Mouse (Mus musculus) forebrain, embryonic 14.5 days (tissue): ENCODE results near the gene Cnih2. TPM values are rescaled to one million over a fixed set of nuclear protein-coding genes. Genes with fewer than 3 reads are reported as not detected.

Experiments used
- ATAC-seq: fragments of 200-750 bp; cut with Nextera tagmentation; 2 replicates; pipeline ENCODE4 v1.8.0; 2017; ENCODE audit warnings: mild to moderate bottlenecking, moderate library complexity
- DNase-seq: peaks from one replicate; pipeline ENCODE4 v3.0.0-alpha.2; 2015; ENCODE audit warnings: low spot score
- H3K27ac ChIP-seq: fragments of 300-500 bp; sonication (generic); 2 replicates; pipeline ENCODE4 v1.5.1; 2014; ENCODE audit warnings: low read depth, mild to moderate bottlenecking, control low read depth, low read length, moderate library complexity
- H3K27me3 ChIP-seq: fragments of 300-500 bp; sonication (generic); replicated peaks from 2 replicates; pipeline ENCODE4 v1.6.1; 2014; ENCODE audit warnings: low read length, control low read depth, mixed read lengths; ENCODE audit not compliant: control insufficient read depth, insufficient read depth
- H3K36me3 ChIP-seq: fragments of 300-500 bp; sonication (generic); 2 replicates; pipeline ENCODE4 v1.6.1; 2014; ENCODE audit warnings: low read length, control low read depth; ENCODE audit not compliant: control insufficient read depth, insufficient read depth
- H3K4me1 ChIP-seq: fragments of 300-500 bp; sonication (generic); 2 replicates; pipeline ENCODE4 v1.6.1; 2014; ENCODE audit warnings: antibody characterized with exemption, low read length, control low read depth; ENCODE audit not compliant: control insufficient read depth, insufficient read depth
- H3K4me2 ChIP-seq: fragments of 300-500 bp; sonication (generic); 2 replicates; pipeline ENCODE4 v1.6.1; 2014; ENCODE audit warnings: mild to moderate bottlenecking, control low read depth, low read length
- H3K4me3 ChIP-seq: fragments of 300-500 bp; sonication (generic); 2 replicates; pipeline ENCODE4 v1.5.1; 2014; ENCODE audit warnings: low read depth, low read length, control low read depth
- H3K9ac ChIP-seq: fragments of 300-500 bp; sonication (generic); 2 replicates; pipeline ENCODE4 v1.6.1; 2014; ENCODE audit warnings: mild to moderate bottlenecking, low read length, control low read depth, moderate library complexity
- H3K9me3 ChIP-seq: fragments of 300-500 bp; sonication (generic); replicated peaks from 2 replicates; pipeline ENCODE4 v1.6.1; 2016; ENCODE audit warnings: low read length, control low read depth, mixed read lengths; ENCODE audit not compliant: control insufficient read depth
- WGBS: fragments of 180-500 bp; shearing (Covaris S2); extraction: QIAGEN DNeasy Blood & Tissue Kit; methylation state at CpG from one replicate; pipeline ENCODE4 v1.1.7; 2014; 5-methylcytosine and 5-hydroxymethylcytosine counted together
- polyA plus RNA-seq: library from polyadenylated mRNA; unstranded; fragments of >200 nt; fragmentation: Nextera tagmentation; extraction: Ambion mirVana; gene quantifications from 2 replicates; pipeline ENCODE4 v1.2.1, GENCODE M21; 2014

Cnih2 gene
- 350 and 370 TPM in 2 replicates for polyA plus RNA-seq

- Histone ChIP-seq H3K9ac (peak within 1 kb of the TSS; percentile 96), H3K27ac (peak within 1 kb of the TSS; percentile 91), H3K36me3 (peaks cover 46% of the 10 kb centered on the region), H3K27me3 (no peaks in the 10 kb centered on the region), H3K4me3 (peak within 1 kb of the TSS; percentile 80), H3K4me2 (peak within 1 kb of the TSS; percentile 93), H3K9me3 (no peaks in the 10 kb centered on the region), H3K4me1 (peaks cover 40% of the 10 kb centered on the region)
- DNase-seq (peak; percentile 86), ATAC-seq (peak; percentile 73)
- 2% methylated on average over 37 of the region's 48 CpGs for WGBS
Observed at GRCm38 (mm10) chr19:5098363-5099143, at the start of gene Cnih2. TSS of gene Cnih2 (minus strand) at chr19:5098521.

GRCm38 (mm10) chr19:5139640-5140039 lies 41.3 kb upstream of the Cnih2 start:
- peak; percentile 40 for ATAC-seq
- H3K27me3 ChIP-seq: no peaks in the 10 kb centered on the region
- H3K9me3 ChIP-seq: no peaks in the 10 kb centered on the region
- H3K4me2 ChIP-seq: no peak overlapping the region
- no peaks in the 10 kb centered on the region for H3K4me1 ChIP-seq
- H3K27ac ChIP-seq: no peak overlapping the region
- no peak overlapping the region for H3K4me3 ChIP-seq
- H3K9ac ChIP-seq: no peak overlapping the region
- H3K36me3 ChIP-seq: peaks cover 44% of the 10 kb centered on the region
- 4% methylated on average over 2 of the region's 2 CpGs for WGBS
- DNase-seq: peak; percentile 81

DNA sequence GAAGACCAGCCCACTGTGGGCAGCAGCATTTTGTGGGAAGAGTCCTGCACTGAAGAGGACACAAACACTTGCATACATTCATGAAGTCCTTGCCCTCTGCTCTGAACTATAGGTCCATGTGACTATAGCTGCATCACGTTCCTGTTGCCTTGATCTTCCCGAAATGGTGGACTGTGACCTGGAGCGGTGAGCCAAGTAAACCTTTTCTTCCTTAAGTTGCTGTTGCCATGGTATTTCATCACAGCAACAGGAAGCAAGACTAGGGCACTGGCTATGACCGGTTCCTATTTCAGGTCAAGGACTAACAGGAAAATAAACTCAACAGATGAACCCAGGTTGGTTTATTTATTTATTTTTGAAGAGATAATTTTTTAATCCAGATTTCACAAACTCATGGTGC lies 32.9 kb upstream of the Cnih2 start:
- Histone ChIP-seq H3K4me1 (no peaks in the 10 kb centered on the region), H3K9ac (no peak overlapping the region), H3K4me2 (no peak overlapping the region), H3K27ac (no peak overlapping the region), H3K36me3 (peaks cover 23% of the 10 kb centered on the region), H3K27me3 (no peaks in the 10 kb centered on the region), H3K4me3 (no peak overlapping the region), H3K9me3 (no peaks in the 10 kb centered on the region)
- DNase-seq (no peak), ATAC-seq (no peak)
- 84% methylated on average over 4 of the region's 4 CpGs for WGBS

GRCm38 (mm10) chr19:5129770-5130169 lies 31.4 kb upstream of the Cnih2 start:
- no peak overlapping the region for H3K4me2 ChIP-seq
- no peak overlapping the region for H3K27ac ChIP-seq
- H3K4me1 ChIP-seq: no peaks in the 10 kb centered on the region
- H3K36me3 ChIP-seq: peaks cover 13% of the 10 kb centered on the region
- no peaks in the 10 kb centered on the region for H3K27me3 ChIP-seq
- DNase-seq: peak; percentile 22
- H3K9me3 ChIP-seq: no peaks in the 10 kb centered on the region
- no peak for ATAC-seq
- no peak overlapping the region for H3K9ac ChIP-seq
- WGBS: 41% methylated on average over 1 of the region's 1 CpGs
- H3K4me3 ChIP-seq: no peak overlapping the region

DNA sequence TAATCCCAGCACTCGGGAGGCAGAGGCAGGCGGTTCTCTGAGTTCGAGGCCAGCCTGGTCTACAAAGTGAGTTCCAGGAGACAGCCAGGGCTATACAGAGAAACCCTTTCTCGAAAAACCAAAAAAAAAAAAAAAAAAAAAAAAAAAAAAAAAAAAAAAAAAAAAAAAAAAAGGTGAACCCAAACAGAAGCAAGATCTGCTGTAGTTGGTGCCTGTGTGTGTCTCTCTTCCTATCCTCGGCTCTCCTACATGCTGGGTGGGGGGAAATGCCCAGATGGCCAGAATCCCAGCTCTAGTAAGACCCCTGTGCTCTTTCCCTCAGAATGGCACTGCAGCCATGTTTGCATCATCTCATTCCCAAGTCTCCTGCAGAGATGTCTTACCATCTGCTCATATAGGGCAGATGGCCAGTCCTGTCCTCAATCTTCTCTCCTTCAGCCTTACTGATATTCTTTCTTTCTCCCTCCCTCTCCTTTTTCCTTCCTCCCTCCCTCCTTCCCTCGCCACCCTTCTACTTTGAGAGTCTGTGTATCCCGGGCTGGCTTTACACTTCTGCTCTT lies 25.8 kb upstream of the Cnih2 start:
- Histone ChIP-seq H3K36me3 (no peaks in the 10 kb centered on the region), H3K4me2 (no peak overlapping the region)
- 81% methylated on average over 7 of the region's 7 CpGs for WGBS

GRCm38 (mm10) chr19:5123241-5123640 lies 24.9 kb upstream of the Cnih2 start:
- H3K27ac ChIP-seq: no peak overlapping the region
- no peak overlapping the region for H3K4me3 ChIP-seq
- no peak for DNase-seq
- WGBS: 86% methylated on average over 3 of the region's 3 CpGs
- no peaks in the 10 kb centered on the region for H3K27me3 ChIP-seq
- ATAC-seq: no peak
- H3K9ac ChIP-seq: no peak overlapping the region
- H3K36me3 ChIP-seq: no peaks in the 10 kb centered on the region
- no peak overlapping the region for H3K4me2 ChIP-seq
- H3K9me3 ChIP-seq: no peaks in the 10 kb centered on the region
- 0 out of 2 replicates have a peak, but pooled peaks cover 3% of the 10 kb centered on the region for H3K4me1 ChIP-seq

More for the DNA sequence above, 25.8 kb upstream of the Cnih2 start:
- DNase-seq: no peak
- no peaks in the 10 kb centered on the region for H3K9me3 ChIP-seq
- H3K27me3 ChIP-seq: no peaks in the 10 kb centered on the region
- H3K9ac ChIP-seq: no peak overlapping the region
- no peak for ATAC-seq
- no peaks in the 10 kb centered on the region for H3K4me1 ChIP-seq
- no peak overlapping the region for H3K27ac ChIP-seq
- no peak overlapping the region for H3K4me3 ChIP-seq

GRCm38 (mm10) chr19:5122492-5122891 lies 24.2 kb upstream of the Cnih2 start:
- DNase-seq (no peak), ATAC-seq (no peak)
- H3K4me1 ChIP-seq: 0 out of 2 replicates have a peak, but pooled peaks cover 3% of the 10 kb centered on the region
- WGBS: 77% methylated on average over 10 of the region's 10 CpGs
- no peak overlapping the region for H3K27ac ChIP-seq
- no peaks in the 10 kb centered on the region for H3K9me3 ChIP-seq
- no peaks in the 10 kb centered on the region for H3K27me3 ChIP-seq
- no peaks in the 10 kb centered on the region for H3K36me3 ChIP-seq
- no peak overlapping the region for H3K9ac ChIP-seq
- H3K4me2 ChIP-seq: no peak overlapping the region
- no peak overlapping the region for H3K4me3 ChIP-seq

- 1% methylated on average over 18 of the region's 18 CpGs for WGBS
- Histone ChIP-seq H3K9ac (peak within 1 kb of the TSS; percentile 82), H3K27ac (peak within 1 kb of the TSS; percentile 90), H3K9me3 (no peaks in the 10 kb centered on the region), H3K4me1 (peaks cover 11% of the 10 kb centered on the region; the same call in 1 of the 2 replicates), H3K4me2 (peak within 1 kb of the TSS; percentile 69), H3K4me3 (peak within 1 kb of the TSS; percentile 88), H3K36me3 (peaks cover 8% of the 10 kb centered on the region), H3K27me3 (no peaks in the 10 kb centered on the region)
- ATAC-seq: no peak
- DNase-seq: no peak
Observed at GRCm38 (mm10) chr19:5118384-5118698, 20.0 kb upstream of the Cnih2 start, which contains the start of gene Klc2. TSS of gene Klc2 (minus strand) at chr19:5118560.
